Mouse (Mus musculus): ENCODE measurements around the gene Ptprcap.
A peak's percentile ranks its signal among the peaks of the same experiment; 100 is the strongest.
"Not testable (repeated sequence)": the region's sequence is repeated elsewhere in the genome, so short reads cannot be mapped to it uniquely, and the experiment has no call there.

The Ptprcap gene

GRCm38 (mm10) chr19:4125741-4126696 lies 27.4 kb upstream of the Ptprcap start, which contains the start of gene Aip:
Gene Aip (minus strand): TSS chr19:4125858.
- peak; percentile 99 for DNase-seq

GRCm38 (mm10) chr19:4126759-4127495 lies 26.5 kb upstream of the Ptprcap start:
- DNase-seq, result peak in 1 of 2 experiments; percentile 28

- DNase-seq, result no peak
These were observed 23.9 kb upstream of the Ptprcap start for GRCm38 (mm10) chr19:4129462-4129861.

GRCm38 (mm10) chr19:4130106-4130505 lies 23.3 kb upstream of the Ptprcap start:
- no peak for DNase-seq

GRCm38 (mm10) chr19:4131075-4131474 lies 22.3 kb upstream of the Ptprcap start:
- no peak for DNase-seq

GRCm38 (mm10) chr19:4131768-4132167 lies 21.6 kb upstream of the Ptprcap start:
- DNase-seq, result no peak

- no peak for DNase-seq
These were observed 19.1 kb upstream of the Ptprcap start for GRCm38 (mm10) chr19:4134354-4134753.

- DNase-seq, result not testable (repeated sequence)
These were observed 18.0 kb upstream of the Ptprcap start for GRCm38 (mm10) chr19:4135229-4135962.

GRCm38 (mm10) chr19:4135963-4136345 lies 17.4 kb upstream of the Ptprcap start:
- not testable (repeated sequence) for DNase-seq

- DNase-seq, result no peak
These were observed 16.9 kb upstream of the Ptprcap start for GRCm38 (mm10) chr19:4136463-4136862.

- DNase-seq, result no peak
These were observed 15.5 kb upstream of the Ptprcap start for GRCm38 (mm10) chr19:4137913-4138312.

- DNase-seq, result no peak
These were observed 14.0 kb upstream of the Ptprcap start, which contains the start of gene Gpr152 for GRCm38 (mm10) chr19:4139446-4139845. Gene Gpr152 (plus strand): TSS chr19:4139787.

- DNase-seq, result no peak
These were observed 13.3 kb upstream of the Ptprcap start for GRCm38 (mm10) chr19:4140147-4140546.

- peak; percentile 53 to 70 for DNase-seq
These were observed 10.8 kb upstream of the Ptprcap start for GRCm38 (mm10) chr19:4142416-4143173.

- no peak for DNase-seq
These were observed 9.6 kb upstream of the Ptprcap start, which contains the start of gene Cabp4 for GRCm38 (mm10) chr19:4143759-4144268. Gene Cabp4 (minus strand): TSS chr19:4144033.

- peak in 1 of 2 experiments; percentile 51 for DNase-seq
These were observed 8.6 kb upstream of the Ptprcap start for GRCm38 (mm10) chr19:4144550-4145498.

- no peak for DNase-seq
These were observed 7.5 kb upstream of the Ptprcap start for GRCm38 (mm10) chr19:4145936-4146335.

GRCm38 (mm10) chr19:4146366-4147021 lies 6.9 kb upstream of the Ptprcap start:
- no peak for DNase-seq

GRCm38 (mm10) chr19:4147022-4147405 lies 6.4 kb upstream of the Ptprcap start:
- DNase-seq, result no peak

All from kidney, postnatal 36 days (tissue).